Comparison of ENCODE assay signal across 18 mouse cellular contexts in genomic region chr15:79001559-79001958, GRCm38 (mm10). TPM values are rescaled to one million over a fixed set of nuclear protein-coding genes. Genes with fewer than 3 reads are reported as not detected.
DNase-seq lines count a peak whose midpoint lies in the region; ATAC-seq lines count a peak whose summit lies in the region.
"Had no signal": no experiment of that assay in that cellular context is flagged by ENCODE, and none has a peak within 500 bp of the region (broad histone marks: within the 10 kb centered on the region; RNA-seq: fewer than 3 reads in every experiment).

No protein-coding gene starts in this region.

- 90% methylated on average over 5 of the region's 5 CpGs for WGBS in kidney, embryonic 16.5 days

- no peak overlapping the region for H3K27ac ChIP-seq in kidney, embryonic 16.5 days (ENCODE audit: low read length)
- H3K27ac ChIP-seq: gastrocnemius, adult 2 months; hindbrain, embryonic 10.5 days; hindbrain, embryonic 14.5 days; intestine, embryonic 15.5 days had no signal

- no peak overlapping the region for H3K9ac ChIP-seq in kidney, embryonic 16.5 days (replicated peaks; ENCODE audit: low read length)
- H3K9ac ChIP-seq: hindbrain, embryonic 14.5 days; intestine, embryonic 15.5 days had no signal

- peak; percentile 16; the same call in 1 of the 2 replicates for ATAC-seq in kidney, embryonic 16.5 days (ENCODE audit: low FRiP score, low TSS enrichment)
- ATAC-seq: forebrain, embryonic 14.5 days had no signal

- peaks cover 38% of the 10 kb centered on the region for H3K4me1 ChIP-seq in kidney, embryonic 16.5 days (ENCODE audit: insufficient read depth, low read length)

- DNase-seq in adrenal gland, postnatal 10 days, result peak; percentile 29
- no peak for DNase-seq in adrenal gland, postnatal 25 days
- DNase-seq in heart, adult 11 months, result peak; percentile 90
- DNase-seq in heart, adult 9 months (ENCODE audit: low spot score in 2 of 2), result no peak
- no peak for DNase-seq in kidney, adult 8-10 months
- DNase-seq: gastrocnemius, postnatal 25 days had no signal

- H3K36me3 ChIP-seq in kidney, embryonic 16.5 days (ENCODE audit: insufficient read depth, low read length), result peaks cover 74% of the 10 kb centered on the region

- no peak overlapping the region for H3K4me3 ChIP-seq in kidney, embryonic 16.5 days (ENCODE audit: low read length)
- H3K4me3 ChIP-seq: gastrocnemius, adult 2 months; hindbrain, embryonic 10.5 days; intestine, embryonic 15.5 days had no signal

- no peak overlapping the region for H3K4me2 ChIP-seq in kidney, embryonic 16.5 days (replicated peaks; ENCODE audit: low read depth, low read length)
- H3K4me2 ChIP-seq: heart, embryonic 11.5 days; hindbrain, embryonic 14.5 days; intestine, embryonic 15.5 days had no signal

- H3K9me3 ChIP-seq in kidney, embryonic 16.5 days (ENCODE audit: low read length), result no peaks in the 10 kb centered on the region
- H3K9me3 ChIP-seq: hindbrain, embryonic 10.5 days; intestine, embryonic 15.5 days had no signal

- no peaks in the 10 kb centered on the region for H3K27me3 ChIP-seq in kidney, embryonic 16.5 days (ENCODE audit: insufficient read depth, low read length)
- H3K27me3 ChIP-seq: CH12.LX; intestine, embryonic 15.5 days had no signal

RNA-seq across cellular contexts. Expression of gene H1f0, which starts 26.7 kb away (rescaled TPM):
- 100 to 1,000 TPM; 195 to 222 TPM for total RNA-seq in adrenal gland, postnatal 10 days (2021)
- 159 and 217 TPM in 2 replicates for total RNA-seq in adrenal gland, postnatal 25 days (2021)
- 521 and 528 TPM in 2 replicates for polyA plus RNA-seq in kidney, embryonic 16.5 days (2015; fragmentation: Nextera tagmentation; extraction: Ambion mirVana)

RNA-seq across cellular contexts. Expression of gene Galr3, which starts 40.1 kb away (rescaled TPM):
- under 1 TPM; 0.30 to 0.48 TPM for total RNA-seq in adrenal gland, postnatal 10 days (2021)
- 0.39 TPM in 1 of 2 replicates, not detected in the other for total RNA-seq in adrenal gland, postnatal 25 days (2021)
- polyA plus RNA-seq in kidney, embryonic 16.5 days (2015; fragmentation: Nextera tagmentation; extraction: Ambion mirVana), result not detected in 2 replicates
- total RNA-seq: ES-E14; gastrocnemius, adult 2 months; gastrocnemius, postnatal 25 days; heart, postnatal 25 days had no signal
- polyA plus RNA-seq: embryonic facial prominence, embryonic 14.5 days; forebrain, embryonic 14.5 days; heart, embryonic 11.5 days; heart, embryonic 16.5 days; hindbrain, embryonic 10.5 days; hindbrain, embryonic 14.5 days had no signal

RNA-seq across cellular contexts. Expression of gene Triobp, which starts 54.0 kb away (rescaled TPM):
- total RNA-seq in adrenal gland, postnatal 10 days (2021), result 10 to 100 TPM; 87.8 to 88.2 TPM
- total RNA-seq in adrenal gland, postnatal 25 days (2021), result 113 and 114 TPM in 2 replicates
- 67.3 and 78.4 TPM in 2 replicates for polyA plus RNA-seq in kidney, embryonic 16.5 days (2015; fragmentation: Nextera tagmentation; extraction: Ambion mirVana)

Comparison
In these comparisons a context has a peak if more than half of its experiments do, and no peak if none do; other contexts are left out.
1. DNase-seq: peak in adrenal gland, postnatal 10 days (single experiment) and heart, adult 11 months (single experiment); none in adrenal gland, postnatal 25 days (single experiment), heart, adult 9 months (0 of 2) and kidney, adult 8-10 months (0 of 2).